Mouse (Mus musculus) frontal cortex, postnatal 14 days (tissue): ENCODE results near the gene Nav3.
"Not testable (repeated sequence)": the region's sequence is repeated elsewhere in the genome, so short reads cannot be mapped to it uniquely, and the experiment has no call there.

Experiments used
- DNase-seq, 2 experiments: peaks; one replicate each; pipeline ENCODE4 v3.0.0; 2022; ENCODE audit warnings: low spot score in 2 of 2

Gene Nav3

GRCm38 (mm10) chr10:110383506-110384229, 72.3 kb downstream of the Nav3 start:
- not testable (repeated sequence) for DNase-seq

DNA sequence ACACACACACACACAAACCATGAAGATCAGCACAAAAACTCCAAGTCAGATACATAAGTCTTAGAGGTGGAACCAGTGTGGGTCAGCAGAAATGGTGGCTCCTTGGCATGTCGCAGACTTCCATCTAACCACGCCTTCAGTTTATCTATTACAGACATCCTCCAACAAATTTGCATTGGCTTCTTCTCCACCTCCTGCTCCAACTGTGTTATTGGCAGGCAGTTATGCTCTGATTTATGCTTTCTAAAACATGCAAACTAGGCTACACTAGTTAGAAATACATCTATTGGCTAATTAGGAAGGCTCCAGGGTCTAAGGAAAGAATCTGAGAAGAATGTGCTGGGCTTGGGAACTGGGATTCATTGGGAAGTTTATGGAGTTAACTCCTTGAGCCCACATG, 75.2 kb downstream of the Nav3 start:
- no peak for DNase-seq

DNA sequence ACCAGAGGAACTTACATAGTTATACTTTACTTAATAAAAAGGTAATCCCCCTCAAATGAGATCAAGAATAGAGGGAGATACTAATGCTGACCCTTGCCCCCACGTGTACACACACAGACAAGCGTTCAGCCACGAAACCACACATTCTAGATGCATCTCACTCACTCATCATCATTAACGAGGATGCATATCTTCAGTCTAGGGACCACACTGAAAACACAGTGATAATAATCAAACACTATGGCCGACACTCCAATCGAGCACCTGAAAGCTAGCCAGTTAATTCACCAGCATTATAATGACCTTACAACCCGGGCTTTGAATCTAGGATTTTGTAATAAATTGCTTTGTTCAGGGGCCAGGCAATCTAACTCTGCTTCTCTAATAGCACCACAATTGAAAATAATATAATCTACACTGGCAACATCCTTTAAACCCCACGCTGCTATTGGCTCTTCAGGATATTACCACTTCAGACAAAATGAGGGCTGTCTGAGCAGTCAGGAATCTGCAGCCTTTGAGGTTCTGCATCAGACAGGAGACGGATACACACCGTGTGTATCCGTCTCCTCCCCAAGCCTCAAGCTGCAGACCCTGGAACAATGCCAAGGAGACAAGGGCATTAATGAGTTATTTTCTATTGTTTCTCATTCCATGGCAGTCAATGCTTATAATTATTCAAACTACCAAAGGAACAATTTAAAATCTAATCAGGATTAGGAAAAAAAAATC, 83.1 kb downstream of the Nav3 start:
- no peak for DNase-seq

- DNase-seq = no peak
Observed at GRCm38 (mm10) chr10:110352148-110352547, 103.9 kb downstream of the Nav3 start.

DNA sequence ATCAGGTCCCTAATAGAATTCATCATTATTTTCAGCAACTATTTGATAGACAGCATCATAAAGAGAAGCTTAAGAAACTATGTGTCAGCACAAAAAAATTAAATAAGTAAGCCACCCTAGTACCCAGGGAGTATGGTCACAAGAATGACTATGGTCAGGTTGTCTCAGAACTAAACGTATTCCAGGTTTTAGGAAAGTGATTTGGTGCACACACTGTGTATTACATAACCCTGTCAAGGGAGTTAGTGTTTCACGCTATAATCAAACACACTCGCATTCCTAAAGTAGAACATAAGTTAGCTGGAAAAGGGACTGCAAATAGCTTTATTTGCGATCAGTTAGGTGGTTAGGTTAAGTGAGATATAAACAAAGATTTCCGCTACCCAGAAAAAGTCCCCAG, 126.0 kb downstream of the Nav3 start:
- DNase-seq = no peak

DNA sequence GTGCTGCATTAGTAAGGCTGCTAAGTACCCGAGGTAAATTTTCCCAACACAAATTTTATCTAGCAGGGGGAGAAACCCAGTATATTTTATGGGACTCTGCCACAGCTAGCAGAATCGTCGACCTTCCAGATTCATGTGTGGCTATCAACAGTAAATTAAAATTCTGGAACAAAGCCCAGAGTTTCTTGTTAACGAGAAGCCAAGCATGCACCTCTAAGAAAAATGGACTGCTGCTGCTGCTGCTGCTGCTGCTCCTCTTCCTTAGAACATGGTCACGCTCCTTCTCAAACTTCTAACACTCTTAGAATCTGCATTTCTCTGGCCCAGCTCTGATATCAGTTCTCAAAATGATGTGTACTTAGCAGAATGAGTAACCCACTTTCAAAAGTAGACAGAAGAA, 126.4 kb downstream of the Nav3 start:
- no peak for DNase-seq

GRCm38 (mm10) chr10:110322082-110322632, 133.8 kb downstream of the Nav3 start:
- DNase-seq = no peak

DNA sequence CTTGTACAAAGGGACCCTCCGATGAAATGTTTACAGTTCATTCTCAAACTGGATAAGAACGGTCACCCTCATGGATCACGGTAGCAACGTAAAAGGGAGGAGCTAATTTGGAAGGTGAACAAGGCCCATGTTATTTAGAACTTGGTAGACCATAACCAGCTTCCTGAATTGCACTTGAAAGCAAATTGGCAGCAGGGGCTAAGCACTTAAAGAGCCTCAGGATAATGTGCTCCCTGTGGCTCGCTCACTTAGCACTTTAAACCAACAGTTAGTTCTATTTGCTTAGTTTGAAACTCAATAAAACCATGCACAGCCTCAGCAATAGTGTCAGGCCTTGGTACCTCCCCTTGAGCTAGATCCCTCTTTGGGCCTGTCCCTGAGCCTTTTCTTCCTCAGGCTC, 138.7 kb downstream of the Nav3 start:
- no peak for DNase-seq

- no peak for DNase-seq
Observed at GRCm38 (mm10) chr10:110314525-110314924, 141.5 kb downstream of the Nav3 start.

- no peak for DNase-seq
Observed at GRCm38 (mm10) chr10:110313959-110314358, 142.0 kb downstream of the Nav3 start.

- no peak for DNase-seq
Observed at GRCm38 (mm10) chr10:110309511-110309910, 146.5 kb downstream of the Nav3 start.

DNA sequence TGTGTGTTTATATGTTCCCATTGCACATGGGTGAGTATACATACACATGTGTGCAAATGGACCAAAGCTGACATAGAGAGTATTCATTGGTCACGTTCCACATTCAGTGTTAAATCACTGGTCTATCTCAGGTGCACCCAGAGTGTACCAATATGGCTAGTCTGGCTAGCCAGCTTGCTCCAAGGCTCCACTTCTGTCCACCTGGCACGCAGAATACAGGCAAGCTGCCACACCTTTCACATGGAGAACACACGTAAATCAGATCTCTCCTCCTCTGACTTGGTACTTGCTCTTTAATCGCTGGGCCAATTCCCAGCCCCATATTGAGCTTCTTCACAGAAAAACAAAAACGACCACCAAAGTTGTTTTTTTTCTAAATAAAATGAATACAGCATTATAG, 150.4 kb downstream of the Nav3 start:
- DNase-seq = no peak

GRCm38 (mm10) chr10:110290016-110290623, 165.9 kb downstream of the Nav3 start:
- DNase-seq = no peak

DNA sequence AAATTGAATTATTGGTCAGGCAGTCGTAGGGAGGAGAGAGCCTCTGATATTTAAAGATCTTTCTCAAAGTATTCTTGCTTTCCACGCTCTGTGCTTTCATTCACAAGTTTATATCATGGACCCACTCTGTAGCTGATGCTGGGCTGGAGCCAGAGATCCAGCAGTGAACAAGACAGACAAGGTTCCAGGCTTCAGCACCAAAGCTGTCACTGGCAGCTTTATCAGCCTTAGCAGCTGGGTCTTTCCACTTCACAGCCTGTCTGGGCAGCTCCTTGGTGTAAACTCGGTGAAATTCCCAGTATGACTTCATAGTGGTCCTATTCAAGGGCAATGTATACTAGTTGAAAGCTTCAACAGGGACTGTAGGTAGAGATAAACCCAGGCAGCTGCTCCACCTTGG, 172.1 kb downstream of the Nav3 start:
- DNase-seq = no peak

- no peak for DNase-seq
Observed at GRCm38 (mm10) chr10:110272818-110273217, 183.2 kb downstream of the Nav3 start.

DNA sequence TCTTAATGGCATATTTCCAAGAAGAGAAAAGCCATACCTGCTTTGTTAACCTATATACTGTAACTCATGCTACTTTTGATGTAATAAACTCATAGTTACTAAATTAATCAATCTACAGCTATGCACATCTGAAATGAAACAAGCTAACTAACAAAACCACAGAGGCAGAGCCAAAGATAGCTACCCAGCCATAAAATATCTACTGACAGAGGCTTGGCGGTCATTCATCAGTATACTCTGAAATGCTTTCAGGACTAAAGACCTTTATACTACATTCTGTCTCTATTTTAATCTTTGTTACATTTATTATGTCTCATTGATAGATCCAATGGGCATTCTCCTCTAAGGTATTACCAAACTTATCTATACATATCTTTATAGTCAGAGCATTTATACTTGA, 185.4 kb downstream of the Nav3 start:
- no peak for DNase-seq

- DNase-seq = no peak
Observed at GRCm38 (mm10) chr10:110242128-110242561, 213.9 kb downstream of the Nav3 start.

GRCm38 (mm10) chr10:110240667-110241066, 215.3 kb downstream of the Nav3 start:
- DNase-seq = no peak

DNA sequence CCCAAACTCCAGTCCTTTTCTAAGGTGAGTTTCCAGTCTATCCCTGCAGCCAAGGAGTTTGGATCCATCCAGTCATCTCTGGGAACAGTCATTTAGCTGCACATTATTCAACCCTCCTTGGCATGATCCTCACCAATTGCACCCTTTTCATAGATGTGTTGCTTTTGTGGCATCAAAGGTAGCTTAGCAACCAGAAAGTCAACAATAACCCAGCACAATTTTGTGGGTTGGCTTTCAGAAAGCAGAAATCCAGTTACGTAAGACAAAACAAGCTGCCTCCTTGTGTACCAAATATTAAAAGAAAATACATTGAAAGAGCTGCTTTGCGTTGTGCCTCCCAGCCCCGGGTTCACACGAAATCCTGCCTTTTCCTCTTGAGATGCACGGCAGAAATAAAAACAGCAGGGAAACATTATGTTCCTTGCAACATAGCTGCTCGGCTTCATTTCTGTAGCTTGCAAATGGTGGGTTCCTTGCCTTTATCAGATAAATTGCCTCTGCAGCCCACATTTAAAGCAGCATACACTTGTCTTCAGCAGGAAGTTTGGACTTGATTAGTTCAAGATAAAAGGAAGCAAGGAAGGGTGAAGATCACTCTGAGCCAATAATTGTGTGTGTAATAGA, 222.6 kb downstream of the Nav3 start:
- DNase-seq = no peak

DNA sequence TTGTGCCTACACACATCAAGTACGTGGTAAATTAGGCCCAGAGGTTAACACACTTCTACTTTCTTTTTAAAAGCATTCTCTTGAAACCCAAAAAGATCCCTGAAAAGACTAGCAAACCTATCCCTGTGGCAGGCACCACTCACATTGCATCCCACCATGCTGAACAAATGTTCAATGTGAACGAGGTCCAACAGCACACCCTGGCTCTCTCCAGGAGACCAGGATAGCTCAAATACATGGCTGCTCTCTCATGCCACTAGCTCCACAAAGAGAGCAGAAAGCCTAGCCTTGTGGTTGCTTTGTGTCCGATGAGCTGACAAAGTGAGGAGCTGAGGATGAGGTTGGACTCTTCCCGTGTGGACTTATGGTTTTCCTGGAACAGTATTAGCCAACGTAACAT, 249.6 kb downstream of the Nav3 start:
- DNase-seq = no peak

DNA sequence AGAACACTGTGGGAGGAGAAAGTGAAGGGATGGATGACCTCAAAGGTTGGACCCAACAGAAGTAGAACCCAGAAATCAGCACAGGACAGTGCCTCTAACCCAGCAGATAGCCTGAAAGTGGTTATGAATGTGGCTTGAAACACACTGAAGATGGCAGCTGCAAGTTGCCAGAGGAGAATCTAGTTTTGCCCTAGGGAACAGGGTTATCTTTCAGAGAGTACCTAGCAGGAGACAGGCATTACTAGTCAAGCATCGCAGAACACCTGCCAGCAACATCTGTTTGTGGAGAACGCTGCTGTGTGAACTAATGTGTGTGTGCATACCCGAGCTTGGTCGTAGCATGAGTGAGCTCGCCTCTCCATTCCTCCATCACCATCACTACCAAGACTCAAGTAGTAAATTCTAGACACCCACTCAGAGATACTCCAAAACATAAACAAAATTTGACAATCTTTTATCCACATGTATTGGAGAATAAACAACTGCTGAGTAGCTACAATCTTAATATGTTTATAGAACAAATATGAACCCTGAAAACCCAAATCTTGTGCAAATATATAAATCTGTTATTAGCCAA, 251.8 kb downstream of the Nav3 start:
- no peak for DNase-seq

GRCm38 (mm10) chr10:110192881-110193280, 263.1 kb downstream of the Nav3 start:
- no peak for DNase-seq
